In genomic region chr1:153746728-153747127, GRCm38 (mm10) we compare ENCODE assay signal across 8 mouse cellular contexts. TPM values are rescaled to one million over a fixed set of nuclear protein-coding genes. Genes with fewer than 3 reads are reported as not detected.
DNase-seq lines count a peak whose midpoint lies in the region; ATAC-seq lines count a peak whose summit lies in the region.

No protein-coding gene starts in this region.

- H3K9ac ChIP-seq in kidney, embryonic 14.5 days (ENCODE audit: low read depth, low read length), result no peak overlapping the region

- H3K9me3 ChIP-seq in kidney, embryonic 14.5 days (ENCODE audit: control insufficient read depth, low read length), result no peaks in the 10 kb centered on the region

- H3K4me1 ChIP-seq in kidney, embryonic 14.5 days (ENCODE audit: control insufficient read depth, insufficient read depth, low read length), result peaks cover 15% of the 10 kb centered on the region; the same call in 1 of the 2 replicates

- no peak overlapping the region for H3K4me3 ChIP-seq in kidney, embryonic 14.5 days (ENCODE audit: low read length)

- H3K36me3 ChIP-seq in kidney, embryonic 14.5 days (ENCODE audit: control insufficient read depth, insufficient read depth, low read length), result no peaks in the 10 kb centered on the region

- DNase-seq in kidney, adult 11 months, result peak; percentile 43
- DNase-seq in R1 (ENCODE audit: low read depth, low spot score), result peak; percentile 76
- DNase-seq in cerebellum, postnatal 14 days, result peak; percentile 89 to 91
- peak; percentile 37 for DNase-seq in gastrocnemius, postnatal 25 days
- peak; percentile 52 for DNase-seq in layer of hippocampus, adult 9-10 months (ENCODE audit: low spot score)
- peak; percentile 66 to 84 for DNase-seq in spleen, postnatal 10 days (ENCODE audit: low spot score in 2 of 2)

- ATAC-seq in kidney, embryonic 14.5 days (ENCODE audit: low FRiP score, low TSS enrichment), result no peak
- ATAC-seq in megakaryocyte-erythroid progenitor cell, adult 5-6 weeks (replicated peaks; ENCODE audit: low FRiP score, low TSS enrichment, poor library complexity, severe bottlenecking), result peak; percentile 35; the same call in 1 of the 2 replicates

- 3% methylated on average over 12 of the region's 12 CpGs for WGBS in kidney, embryonic 14.5 days

- no peaks in the 10 kb centered on the region for H3K27me3 ChIP-seq in kidney, embryonic 14.5 days (ENCODE audit: control insufficient read depth, insufficient read depth, low read length)

- no peak overlapping the region for H3K27ac ChIP-seq in kidney, embryonic 14.5 days (ENCODE audit: low read depth, low read length)

- no peak overlapping the region for H3K4me2 ChIP-seq in kidney, embryonic 14.5 days (replicated peaks; ENCODE audit: low read depth, low read length)

RNA-seq across cellular contexts. Expression of gene Rnasel, which starts 2.5 kb away (rescaled TPM):
- polyA plus RNA-seq in kidney, embryonic 14.5 days (2014; fragmentation: Nextera tagmentation; extraction: Ambion mirVana), result 6.5 and 7.5 TPM in 2 replicates
- total RNA-seq in gastrocnemius, postnatal 25 days (2021), result 1 to 10 TPM; 1.5 to 3.2 TPM
- 31.0 and 41.1 TPM in 2 replicates for total RNA-seq in megakaryocyte-erythroid progenitor cell, adult 5-6 weeks (2014; fragmentation: Nextera tagmentation)
- total RNA-seq in megakaryocyte-erythroid progenitor cell, adult 5-6 weeks (2017), result 31.6 and 50.0 TPM in 2 replicates

RNA-seq across cellular contexts. Expression of gene Rgs16, which starts 6.6 kb away (rescaled TPM):
- polyA plus RNA-seq in kidney, embryonic 14.5 days (2014; fragmentation: Nextera tagmentation; extraction: Ambion mirVana), result 1.5 and 2.7 TPM in 2 replicates
- total RNA-seq in gastrocnemius, postnatal 25 days (2021), result 1 to 10 TPM; 1.1 to 1.6 TPM
- total RNA-seq in megakaryocyte-erythroid progenitor cell, adult 5-6 weeks (2014; fragmentation: Nextera tagmentation), result not detected in 2 replicates
- total RNA-seq in megakaryocyte-erythroid progenitor cell, adult 5-6 weeks (2017), result 0.14 TPM in 1 of 2 replicates, not detected in the other

Comparison
In these comparisons a context has a peak if more than half of its experiments do, and no peak if none do; other contexts are left out.
1. DNase-seq: peak in every context shown above with its lines; median percentile 90 in cerebellum, postnatal 14 days; 76 in R1; 75 in spleen, postnatal 10 days; 52 in layer of hippocampus, adult 9-10 months; 43 in kidney, adult 11 months; 37 in gastrocnemius, postnatal 25 days.
2. RNA of gene Rnasel, which starts 2.5 kb away (total RNA-seq): 31.0 to 50.0 TPM in megakaryocyte-erythroid progenitor cell, adult 5-6 weeks; 1.5 to 3.2 TPM in gastrocnemius, postnatal 25 days; every median in the first group is over 4 times any median in the second.